Mouse (Mus musculus): ENCODE results near the gene Usp44.
"Not testable (repeated sequence)": the region's sequence is repeated elsewhere in the genome, so short reads cannot be mapped to it uniquely, and the experiment has no call there.

Usp44 gene

GRCm38 (mm10) chr10:93830931-93831729, at the start of gene Usp44:
Usp44 (plus strand) TSS chr10:93831555.
- no peak for DNase-seq

- DNase-seq, result no peak
Measured at GRCm38 (mm10) chr10:93783216-93784013, 47.9 kb upstream of the Usp44 start.

- DNase-seq, result no peak
Measured at GRCm38 (mm10) chr10:93799711-93800362, 31.5 kb upstream of the Usp44 start.

GRCm38 (mm10) chr10:93800363-93800722, 31.0 kb upstream of the Usp44 start:
- DNase-seq, result no peak

GRCm38 (mm10) chr10:93800895-93801294, 30.5 kb upstream of the Usp44 start:
- no peak for DNase-seq

GRCm38 (mm10) chr10:93803199-93803598, 28.2 kb upstream of the Usp44 start:
- DNase-seq, result no peak

- DNase-seq, result not testable (repeated sequence)
Measured at GRCm38 (mm10) chr10:93809438-93809837, 21.9 kb upstream of the Usp44 start.

GRCm38 (mm10) chr10:93810590-93811185, 20.7 kb upstream of the Usp44 start:
- no peak for DNase-seq

- DNase-seq, result no peak
Measured at GRCm38 (mm10) chr10:93812098-93812497, 19.3 kb upstream of the Usp44 start.

GRCm38 (mm10) chr10:93812774-93813415, 18.5 kb upstream of the Usp44 start:
- peak; percentile 26 for DNase-seq

- DNase-seq, result no peak
Measured at GRCm38 (mm10) chr10:93813755-93814154, 17.6 kb upstream of the Usp44 start.

- peak; percentile 41 for DNase-seq
Measured at GRCm38 (mm10) chr10:93818661-93819060, 12.7 kb upstream of the Usp44 start.

GRCm38 (mm10) chr10:93829898-93830831, 1.2 kb upstream of the Usp44 start:
- DNase-seq, result no peak

GRCm38 (mm10) chr10:93831730-93832574, 597 bp downstream of the Usp44 start:
- no peak for DNase-seq

- DNase-seq, result no peak
Measured at GRCm38 (mm10) chr10:93832811-93833210, 1.5 kb downstream of the Usp44 start.

GRCm38 (mm10) chr10:93833370-93833698, 2.0 kb downstream of the Usp44 start:
- DNase-seq, result no peak

GRCm38 (mm10) chr10:93833699-93834393, 2.5 kb downstream of the Usp44 start:
- DNase-seq, result no peak

GRCm38 (mm10) chr10:93834394-93834745, 3.0 kb downstream of the Usp44 start:
- no peak for DNase-seq

GRCm38 (mm10) chr10:93835115-93835514, 3.8 kb downstream of the Usp44 start:
- DNase-seq, result not testable (repeated sequence)

GRCm38 (mm10) chr10:93846706-93847105, 15.4 kb downstream of the Usp44 start:
- no peak for DNase-seq
